Mouse (Mus musculus) splenic B cell, adult 2 months (primary cell): Measurements from ENCODE around the gene Ppfibp1.

Experiments
- DNase-seq: peaks from one replicate; pipeline ENCODE4 v3.0.0-alpha.2; 2011; ENCODE audit warnings: low read depth, low spot score
- H3K27me3 ChIP-seq: 2 replicates; pipeline ENCODE4 v1.6.1; 2012; ENCODE audit warnings: mild to moderate bottlenecking, low read length, moderate library complexity, mixed read lengths; ENCODE audit not compliant: control insufficient read depth, poor library complexity, insufficient read depth, severe bottlenecking
- H3K36me3 ChIP-seq: 2 replicates; pipeline ENCODE4 v1.6.1; 2012; ENCODE audit warnings: mild to moderate bottlenecking, low read length, moderate library complexity, mixed read lengths; ENCODE audit not compliant: control insufficient read depth, poor library complexity, insufficient read depth, severe bottlenecking

Gene Ppfibp1

GRCm38 (mm10) chr6:146950454-146950832 lies 62.2 kb downstream of the Ppfibp1 start:
- no peaks in the 10 kb centered on the region for H3K36me3 ChIP-seq
- DNase-seq: no peak
- no peaks in the 10 kb centered on the region for H3K27me3 ChIP-seq

- DNase-seq: no peak
- H3K27me3 ChIP-seq: no peaks in the 10 kb centered on the region
- no peaks in the 10 kb centered on the region for H3K36me3 ChIP-seq
These were observed 66.0 kb downstream of the Ppfibp1 start, which contains the start of gene 1700034J05Rik for GRCm38 (mm10) chr6:146954258-146954657. 1700034J05Rik (minus strand) TSS chr6:146954422.

- no peaks in the 10 kb centered on the region for H3K36me3 ChIP-seq
- no peak for DNase-seq
- H3K27me3 ChIP-seq: no peaks in the 10 kb centered on the region
These were observed 67.2 kb downstream of the Ppfibp1 start for GRCm38 (mm10) chr6:146955475-146955874.

GRCm38 (mm10) chr6:146955896-146956295 lies 67.6 kb downstream of the Ppfibp1 start:
- no peaks in the 10 kb centered on the region for H3K36me3 ChIP-seq
- no peaks in the 10 kb centered on the region for H3K27me3 ChIP-seq
- no peak for DNase-seq

- no peaks in the 10 kb centered on the region for H3K27me3 ChIP-seq
- H3K36me3 ChIP-seq: no peaks in the 10 kb centered on the region
- DNase-seq: no peak
These were observed 68.7 kb downstream of the Ppfibp1 start for GRCm38 (mm10) chr6:146956961-146957360.

- no peaks in the 10 kb centered on the region for H3K27me3 ChIP-seq
- DNase-seq: no peak
- H3K36me3 ChIP-seq: no peaks in the 10 kb centered on the region
These were observed 70.4 kb downstream of the Ppfibp1 start for GRCm38 (mm10) chr6:146958694-146959093.

GRCm38 (mm10) chr6:146959908-146960680 lies 71.8 kb downstream of the Ppfibp1 start:
- Histone ChIP-seq H3K36me3 (no peaks in the 10 kb centered on the region), H3K27me3 (no peaks in the 10 kb centered on the region)
- DNase-seq: no peak

- Histone ChIP-seq H3K36me3 (no peaks in the 10 kb centered on the region), H3K27me3 (no peaks in the 10 kb centered on the region)
- DNase-seq: no peak
These were observed 72.7 kb downstream of the Ppfibp1 start for GRCm38 (mm10) chr6:146960956-146961355.

GRCm38 (mm10) chr6:146961832-146962481 lies 73.7 kb downstream of the Ppfibp1 start:
- Histone ChIP-seq H3K36me3 (no peaks in the 10 kb centered on the region), H3K27me3 (no peaks in the 10 kb centered on the region)
- DNase-seq: no peak

- no peaks in the 10 kb centered on the region for H3K36me3 ChIP-seq
- H3K27me3 ChIP-seq: no peaks in the 10 kb centered on the region
- no peak for DNase-seq
These were observed 75.3 kb downstream of the Ppfibp1 start for GRCm38 (mm10) chr6:146963396-146964150.

- Histone ChIP-seq H3K27me3 (no peaks in the 10 kb centered on the region), H3K36me3 (no peaks in the 10 kb centered on the region)
- DNase-seq: no peak
These were observed 77.0 kb downstream of the Ppfibp1 start for GRCm38 (mm10) chr6:146965139-146965772.

- no peaks in the 10 kb centered on the region for H3K27me3 ChIP-seq
- H3K36me3 ChIP-seq: no peaks in the 10 kb centered on the region
- no peak for DNase-seq
These were observed 78.2 kb downstream of the Ppfibp1 start for GRCm38 (mm10) chr6:146966446-146967019.

- Histone ChIP-seq H3K36me3 (no peaks in the 10 kb centered on the region), H3K27me3 (no peaks in the 10 kb centered on the region)
- DNase-seq: no peak
These were observed 79.5 kb downstream of the Ppfibp1 start for GRCm38 (mm10) chr6:146967836-146968235.

- no peak for DNase-seq
- no peaks in the 10 kb centered on the region for H3K27me3 ChIP-seq
- no peaks in the 10 kb centered on the region for H3K36me3 ChIP-seq
These were observed 82.5 kb downstream of the Ppfibp1 start for GRCm38 (mm10) chr6:146970811-146971210.
